Mouse (Mus musculus) liver, postnatal 0 days (tissue): ENCODE measurements around the gene Fam19a5.

ENCODE experiments used
- CTCF ChIP-seq: sonication (generic); IDR thresholded peaks from 2 replicates; pipeline ENCODE4 v1.5.1; 2016; ENCODE audit warnings: antibody characterized with exemption, low read depth
- EP300 ChIP-seq: IDR thresholded peaks from 2 replicates; pipeline ENCODE4 v1.6.1; 2016; ENCODE audit warnings: antibody characterized with exemption, low read depth, mild to moderate bottlenecking

- TF ChIP-seq EP300: no peak
- TF ChIP-seq CTCF: no peak
These were observed 239.2 kb downstream of the Fam19a5 start for GRCm38 (mm10) chr15:87783331-87783730.
